Comparison of ENCODE assay signal across 8 mouse cellular contexts in the genomic region with DNA sequence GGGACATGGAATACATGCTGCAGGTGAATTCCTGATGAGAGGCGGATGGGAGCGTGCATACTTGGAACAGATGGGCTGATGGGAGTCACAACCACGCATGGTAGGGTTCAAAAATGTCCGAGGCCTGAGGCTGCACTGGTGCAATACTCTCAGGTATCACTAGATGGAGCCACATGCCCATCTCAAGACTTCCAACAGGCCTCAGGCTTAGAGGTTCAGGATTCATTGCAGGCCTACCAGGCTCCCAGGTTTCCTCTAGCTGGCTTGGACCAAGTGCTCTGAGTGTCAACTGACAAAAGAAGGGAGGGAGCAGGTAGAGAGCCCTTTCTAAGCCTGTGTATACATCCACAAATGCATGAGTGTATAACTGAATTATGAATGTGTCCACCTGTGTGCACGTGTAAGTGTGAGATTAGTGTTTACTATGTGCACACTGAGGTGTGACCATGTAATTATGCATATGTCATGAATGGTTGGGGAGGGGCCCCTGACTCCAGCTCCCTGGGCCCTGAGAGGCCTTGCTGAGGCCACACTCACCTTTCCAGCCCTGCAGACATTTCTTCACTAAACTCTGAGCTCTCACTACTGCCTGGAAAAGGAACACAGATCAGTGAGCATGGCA. TPM values are rescaled to one million over a fixed set of nuclear protein-coding genes. Genes with fewer than 3 reads are reported as not detected.
DNase-seq lines count a peak whose midpoint lies in the region; ATAC-seq and TF ChIP-seq lines count a peak whose summit lies in the region.

No protein-coding gene starts in this region.

- 29% methylated on average over 5 of the region's 5 CpGs for WGBS in limb, embryonic 10.5 days
- WGBS in stomach, embryonic 14.5 days, result 20% methylated on average over 5 of the region's 5 CpGs

- no peak overlapping the region for H3K9ac ChIP-seq in stomach, embryonic 14.5 days (replicated peaks; ENCODE audit: low read depth, low read length)

- H3K36me3 ChIP-seq in limb, embryonic 10.5 days, result no peaks in the 10 kb centered on the region
- H3K36me3 ChIP-seq in myocyte (ENCODE audit: control insufficient read depth, insufficient read depth), result no peaks in the 10 kb centered on the region
- no peaks in the 10 kb centered on the region for H3K36me3 ChIP-seq in stomach, embryonic 14.5 days (ENCODE audit: control insufficient read depth, insufficient read depth, low read length)

- H3K4me3 ChIP-seq in limb, embryonic 10.5 days, result no peak overlapping the region
- H3K4me3 ChIP-seq in myocyte, result no peak overlapping the region
- no peak overlapping the region for H3K4me3 ChIP-seq in stomach, embryonic 14.5 days (ENCODE audit: low read depth, low read length)

- ATAC-seq in stomach, embryonic 14.5 days (ENCODE audit: insufficient number of reproducible peaks, insufficient read depth, low FRiP score, low read depth), result peak; percentile 24; the same call in 1 of the 2 replicates

- H3K79me2 ChIP-seq in myocyte (ENCODE audit: control insufficient read depth, insufficient read depth), result no peaks in the 10 kb centered on the region

- peaks cover 24% of the 10 kb centered on the region for H3K4me1 ChIP-seq in limb, embryonic 10.5 days
- H3K4me1 ChIP-seq in stomach, embryonic 14.5 days (ENCODE audit: control insufficient read depth, insufficient read depth, low read length), result no peaks in the 10 kb centered on the region

- DNase-seq in 416B (ENCODE audit: low read depth), result peak; percentile 78
- DNase-seq in adrenal gland, adult 2 months, result peak; percentile 66
- DNase-seq in embryo, embryonic 11 days, result peak; percentile 80
- DNase-seq in gastrocnemius, postnatal 25 days, result peak; percentile 62
- peak; percentile 84 for DNase-seq in kidney, adult 18-20 months
- peak; percentile 87 for DNase-seq in limb, embryonic 10.5 days (ENCODE audit: low spot score)

- H3K27ac ChIP-seq in limb, embryonic 10.5 days, result peak overlapping the region; percentile 53
- no peak overlapping the region for H3K27ac ChIP-seq in stomach, embryonic 14.5 days (ENCODE audit: low read length)

- H3ac ChIP-seq in myocyte (ENCODE audit: control insufficient read depth, insufficient read length), result no peak overlapping the region

- no peak overlapping the region for H3K4me2 ChIP-seq in myocyte (ENCODE audit: low read depth)
- H3K4me2 ChIP-seq in stomach, embryonic 14.5 days (replicated peaks; ENCODE audit: low read depth, low read length), result no peak overlapping the region

- no peak for TF ChIP-seq POLR2A in myocyte (IDR thresholded peaks at IDR 0.05; ENCODE audit: insufficient read length, low read depth)

- no peaks in the 10 kb centered on the region for H3K27me3 ChIP-seq in limb, embryonic 10.5 days (ENCODE audit: low read depth, poor library complexity, severe bottlenecking)
- H3K27me3 ChIP-seq in myocyte (ENCODE audit: control insufficient read depth, insufficient read depth, insufficient read length), result no peaks in the 10 kb centered on the region
- no peaks in the 10 kb centered on the region for H3K27me3 ChIP-seq in stomach, embryonic 14.5 days (ENCODE audit: control insufficient read depth, insufficient read depth, low read length)

- H3K9me3 ChIP-seq in limb, embryonic 10.5 days (replicated peaks), result no peaks in the 10 kb centered on the region
- no peaks in the 10 kb centered on the region for H3K9me3 ChIP-seq in stomach, embryonic 14.5 days (ENCODE audit: control insufficient read depth, low read depth, low read length)

TF ChIP-seq in myocyte, 11 proteins besides CTCF, POLR2A, EP300 and RAD21:
- TF ChIP-seq SRF (IDR thresholded peaks at IDR 0.05; ENCODE audit: control insufficient read depth, insufficient read length, low read depth) (peak; percentile 13), USF1 (IDR thresholded peaks at IDR 0.05; ENCODE audit: low read depth) (no peak)

RNA-seq across cellular contexts. Expression of gene Garnl3, which starts 23.4 kb away (rescaled TPM):
- 10 to 100 TPM; 13.3 to 15.0 TPM for total RNA-seq in adrenal gland, adult 2 months (2021)
- 13.4 and 21.4 TPM in 2 replicates for polyA plus RNA-seq in adrenal gland, adult 2 months (2012; rRNA removed)
- 1 to 10 TPM in 1 of 2 experiments, under 1 TPM in 1; 0.49 to 1.7 TPM for total RNA-seq in gastrocnemius, postnatal 25 days (2021)
- 8.6 and 9.4 TPM in 2 replicates for polyA plus RNA-seq in limb, embryonic 10.5 days (2016; fragmentation: Nextera tagmentation; extraction: Ambion mirVana)
- 2.1 TPM for polyA plus RNA-seq in myocyte (2012; fragmentation: generic; extraction: Trizol)
- 22.0 and 24.5 TPM in 2 replicates for polyA plus RNA-seq in stomach, embryonic 14.5 days (2014; fragmentation: Nextera tagmentation; extraction: Ambion mirVana)
